ENCODE assay signal across 18 mouse cellular contexts in genomic region chr10:38986053-38986452, GRCm38 (mm10). TPM values are rescaled to one million over a fixed set of nuclear protein-coding genes. Genes with fewer than 3 reads are reported as not detected.
A peak's percentile ranks its signal among the peaks of the same experiment; 100 is the strongest.
DNase-seq lines count a peak whose midpoint lies in the region; ATAC-seq and TF ChIP-seq lines count a peak whose summit lies in the region.
"Had no signal": no experiment of that assay in that cellular context is flagged by ENCODE, and none has a peak within 500 bp of the region (broad histone marks: within the 10 kb centered on the region; RNA-seq: fewer than 3 reads in every experiment).

No protein-coding gene starts in this region.

- TF ChIP-seq POLR2A in thymus, adult 2 months (IDR thresholded peaks at IDR 0.05; ENCODE audit: control insufficient read depth, extremely low read depth, insufficient read depth, low read length, poor library complexity), result no peak

- H3K4me1 ChIP-seq in kidney, embryonic 15.5 days, result peaks cover 38% of the 10 kb centered on the region
- H3K4me1 ChIP-seq in limb, embryonic 13.5 days, result peaks cover 28% of the 10 kb centered on the region; the same call in 1 of the 2 replicates
- H3K4me1 ChIP-seq in forebrain, embryonic 14.5 days (ENCODE audit: control insufficient read depth, insufficient read depth, low read length), result no peaks in the 10 kb centered on the region
- no peaks in the 10 kb centered on the region for H3K4me1 ChIP-seq in thymus, adult 2 months (replicated peaks; ENCODE audit: control insufficient read depth, insufficient read depth, low read length)

- no peak for TF ChIP-seq CTCF in thymus, adult 2 months (IDR thresholded peaks at IDR 0.05; ENCODE audit: borderline replicate concordance, control insufficient read depth, extremely low read depth, insufficient read depth, low read length, poor library complexity)

- no peak overlapping the region for H3K4me2 ChIP-seq in kidney, embryonic 15.5 days
- no peak overlapping the region for H3K4me2 ChIP-seq in limb, embryonic 13.5 days (replicated peaks)
- H3K4me2 ChIP-seq in forebrain, embryonic 14.5 days (ENCODE audit: low read length), result no peak overlapping the region
- H3K4me2 ChIP-seq: limb, embryonic 15.5 days; midbrain, embryonic 11.5 days; neural tube, embryonic 15.5 days had no signal

- H3K27me3 ChIP-seq in kidney, embryonic 15.5 days, result no peaks in the 10 kb centered on the region
- no peaks in the 10 kb centered on the region for H3K27me3 ChIP-seq in limb, embryonic 13.5 days
- H3K27me3 ChIP-seq in forebrain, embryonic 14.5 days (replicated peaks; ENCODE audit: control insufficient read depth, insufficient read depth, low read length), result no peaks in the 10 kb centered on the region
- H3K27me3 ChIP-seq in thymus, adult 2 months (ENCODE audit: control insufficient read depth, insufficient read depth, low read length), result no peaks in the 10 kb centered on the region
- H3K27me3 ChIP-seq: limb, embryonic 15.5 days; neural tube, embryonic 15.5 days; Patski had no signal

- intact Hi-C loops in heart, postnatal 14 days (cut with DNase I), result no loop called here

- peak; percentile 92 for ATAC-seq in kidney, embryonic 15.5 days (replicated peaks; ENCODE audit: low FRiP score)
- ATAC-seq in limb, embryonic 13.5 days (ENCODE audit: low FRiP score, low read depth), result peak; percentile 69; the same call in 1 of the 2 replicates
- no peak for ATAC-seq in forebrain, embryonic 14.5 days
- ATAC-seq: hindbrain, postnatal 0 days; Patski had no signal

- WGBS in kidney, embryonic 15.5 days, result 15% methylated on average over 3 of the region's 3 CpGs
- WGBS in limb, embryonic 13.5 days, result 54% methylated on average over 3 of the region's 3 CpGs
- WGBS in forebrain, embryonic 14.5 days, result 74% methylated on average over 3 of the region's 3 CpGs
- WGBS in thymus, adult 2 months, result 83% methylated on average over 3 of the region's 3 CpGs

- no peak overlapping the region for H3K9ac ChIP-seq in kidney, embryonic 15.5 days
- H3K9ac ChIP-seq in limb, embryonic 13.5 days, result no peak overlapping the region
- no peak overlapping the region for H3K9ac ChIP-seq in forebrain, embryonic 14.5 days (ENCODE audit: low read length)
- H3K9ac ChIP-seq: limb, embryonic 15.5 days; neural tube, embryonic 15.5 days had no signal

- no peaks in the 10 kb centered on the region for H3K9me3 ChIP-seq in kidney, embryonic 15.5 days (replicated peaks)
- H3K9me3 ChIP-seq in limb, embryonic 13.5 days, result no peaks in the 10 kb centered on the region
- H3K9me3 ChIP-seq in forebrain, embryonic 14.5 days (replicated peaks; ENCODE audit: control insufficient read depth, low read length), result no peaks in the 10 kb centered on the region
- H3K9me3 ChIP-seq: limb, embryonic 15.5 days; neural tube, embryonic 15.5 days had no signal

- H3K4me3 ChIP-seq in kidney, embryonic 15.5 days (replicated peaks), result no peak overlapping the region
- no peak overlapping the region for H3K4me3 ChIP-seq in limb, embryonic 13.5 days
- no peak overlapping the region for H3K4me3 ChIP-seq in forebrain, embryonic 14.5 days (ENCODE audit: low read depth, low read length)
- H3K4me3 ChIP-seq in thymus, adult 2 months (ENCODE audit: control insufficient read depth, insufficient read depth, low read length), result no peak overlapping the region
- H3K4me3 ChIP-seq: limb, embryonic 15.5 days; neural tube, embryonic 15.5 days had no signal

- DNase-seq in heart, adult 11 months, result peak; percentile 94
- DNase-seq in heart, postnatal 14 days, result no peak
- DNase-seq in kidney, adult 9 months, result peak; percentile 28
- DNase-seq in kidney, adult 11 months, result no peak
- no peak for DNase-seq in forebrain, embryonic 14.5 days (ENCODE audit: low spot score)
- no peak for DNase-seq in thymus, adult 2 months
- DNase-seq: cerebellum, postnatal 10 days; gastrocnemius, postnatal 10 days; heart, postnatal 36 days; lung, postnatal 14 days; thymus, postnatal 25 days had no signal

- H3K36me3 ChIP-seq in kidney, embryonic 15.5 days, result no peaks in the 10 kb centered on the region
- H3K36me3 ChIP-seq in limb, embryonic 13.5 days, result no peaks in the 10 kb centered on the region
- H3K36me3 ChIP-seq in forebrain, embryonic 14.5 days (ENCODE audit: control insufficient read depth, insufficient read depth, low read length), result no peaks in the 10 kb centered on the region
- H3K36me3 ChIP-seq in thymus, adult 2 months (ENCODE audit: control insufficient read depth, insufficient read depth, low read length), result no peaks in the 10 kb centered on the region
- H3K36me3 ChIP-seq: neural tube, embryonic 15.5 days had no signal

- H3K27ac ChIP-seq in kidney, embryonic 15.5 days, result peak overlapping the region; percentile 78
- no peak overlapping the region for H3K27ac ChIP-seq in limb, embryonic 13.5 days
- H3K27ac ChIP-seq in forebrain, embryonic 14.5 days (ENCODE audit: low read depth, low read length), result no peak overlapping the region
- H3K27ac ChIP-seq in thymus, adult 2 months (ENCODE audit: control insufficient read depth, insufficient read depth, low read length), result no peak overlapping the region
- H3K27ac ChIP-seq: hindbrain, postnatal 0 days; neural tube, embryonic 15.5 days had no signal

RNA-seq across cellular contexts. Expression of gene Lama4, which starts 20.7 kb away (rescaled TPM):
- total RNA-seq in heart, postnatal 14 days (2021), result 100 to 1,000 TPM; 123 to 133 TPM
- polyA plus RNA-seq in kidney, embryonic 15.5 days (2015; fragmentation: Nextera tagmentation; extraction: Ambion mirVana), result 67.0 and 73.9 TPM in 2 replicates
- polyA plus RNA-seq in limb, embryonic 13.5 days (2015; fragmentation: Nextera tagmentation; extraction: Ambion mirVana), result 55.3 and 62.0 TPM in 2 replicates
- polyA plus RNA-seq in forebrain, embryonic 14.5 days (2014; fragmentation: Nextera tagmentation; extraction: Ambion mirVana), result 12.3 and 15.6 TPM in 2 replicates
- 5.6 and 6.6 TPM in 2 replicates for polyA plus RNA-seq in thymus, adult 2 months (2012; rRNA removed)

Comparison
In these comparisons a context has a peak if more than half of its experiments do, and no peak if none do; other contexts are left out.
1. DNase-seq: peak in heart, adult 11 months (single experiment) and kidney, adult 9 months (single experiment); none in heart, postnatal 14 days (0 of 2), kidney, adult 11 months (single experiment), forebrain, embryonic 14.5 days (single experiment) and thymus, adult 2 months (single experiment).